Mouse (Mus musculus) intestine, postnatal 0 days (tissue): Measurements from ENCODE around the gene Nup107. TPM values are rescaled to one million over a fixed set of nuclear protein-coding genes. Genes with fewer than 3 reads are reported as not detected.

ENCODE experiments used
- ATAC-seq: fragments of 200-750 bp; cut with Nextera tagmentation; 2 replicates; pipeline ENCODE4 v1.8.0; 2017; ENCODE audit warnings: mild to moderate bottlenecking, moderate TSS enrichment, moderate library complexity
- H3K27ac ChIP-seq: fragments of 300-500 bp; sonication (generic); 2 replicates; pipeline ENCODE4 v1.5.1; 2014; ENCODE audit warnings: mild to moderate bottlenecking, low read depth, low read length, moderate library complexity
- H3K27me3 ChIP-seq: fragments of 300-500 bp; sonication (generic); replicated peaks from 2 replicates; pipeline ENCODE4 v1.6.1; 2014; ENCODE audit warnings: low read length, mixed read lengths; ENCODE audit not compliant: control insufficient read depth, insufficient read depth
- H3K36me3 ChIP-seq: fragments of 300-500 bp; sonication (generic); 2 replicates; pipeline ENCODE4 v1.6.1; 2014; ENCODE audit warnings: mild to moderate bottlenecking, moderate library complexity; ENCODE audit not compliant: control insufficient read depth, insufficient read depth
- H3K4me1 ChIP-seq: fragments of 300-500 bp; sonication (generic); replicated peaks from 2 replicates; pipeline ENCODE4 v1.6.1; 2014; ENCODE audit warnings: antibody characterized with exemption, low read length, mixed read lengths; ENCODE audit not compliant: control insufficient read depth, insufficient read depth
- H3K4me2 ChIP-seq: fragments of 300-500 bp; sonication (generic); replicated peaks from 2 replicates; pipeline ENCODE4 v1.6.1; 2014; ENCODE audit warnings: low read depth, mild to moderate bottlenecking, moderate library complexity
- H3K4me3 ChIP-seq: fragments of 300-500 bp; sonication (generic); 2 replicates; pipeline ENCODE4 v1.5.1; 2014; ENCODE audit warnings: low read depth, low read length
- H3K9ac ChIP-seq: fragments of 300-500 bp; sonication (generic); 2 replicates; pipeline ENCODE4 v1.6.1; 2014; ENCODE audit warnings: mild to moderate bottlenecking, low read depth, low read length
- H3K9me3 ChIP-seq: fragments of 300-500 bp; sonication (generic); 2 replicates; pipeline ENCODE4 v1.6.1; 2016; ENCODE audit warnings: mixed run types; ENCODE audit not compliant: control insufficient read depth
- CTCF ChIP-seq: sonication (generic); IDR thresholded peaks from 2 replicates; pipeline ENCODE4 v1.5.1; 2016; ENCODE audit warnings: low read depth, mild to moderate bottlenecking, control low read depth, antibody characterized with exemption, moderate library complexity
- WGBS: fragments of 180-500 bp; shearing (Covaris S2); extraction: QIAGEN DNeasy Blood & Tissue Kit; methylation state at CpG from one replicate; pipeline ENCODE4 v1.1.7; 2014; 5-methylcytosine and 5-hydroxymethylcytosine counted together
- polyA plus RNA-seq: library from polyadenylated mRNA; unstranded; fragments of >200 nt; fragmentation: Nextera tagmentation; extraction: Ambion mirVana; gene quantifications from 2 replicates; pipeline ENCODE4 v1.2.1, GENCODE M21; 2015

Gene Nup107
- polyA plus RNA-seq, 1 experiment from 2014 or later = 16.2 TPM

- Histone ChIP-seq H3K4me2 (no peak overlapping the region), H3K4me3 (no peak overlapping the region), H3K27ac (no peak overlapping the region), H3K4me1 (peaks cover 4% of the 10 kb centered on the region; the same call in 1 of the 2 replicates), H3K27me3 (no peaks in the 10 kb centered on the region), H3K9ac (no peak overlapping the region), H3K36me3 (no peaks in the 10 kb centered on the region), H3K9me3 (no peaks in the 10 kb centered on the region)
- 73% methylated on average over 7 of the region's 7 CpGs for WGBS
- no peak for TF ChIP-seq CTCF
- no peak for ATAC-seq
Measured at GRCm38 (mm10) chr10:117797684-117798083, 5.2 kb upstream of the Nup107 start.

GRCm38 (mm10) chr10:117797106-117797505 lies 4.6 kb upstream of the Nup107 start:
- no peaks in the 10 kb centered on the region for H3K36me3 ChIP-seq
- ATAC-seq = no peak
- peaks cover 4% of the 10 kb centered on the region; the same call in 1 of the 2 replicates for H3K4me1 ChIP-seq
- 85% methylated on average over 12 of the region's 12 CpGs for WGBS
- no peak for TF ChIP-seq CTCF
- H3K4me2 ChIP-seq = no peak overlapping the region
- H3K27ac ChIP-seq = no peak overlapping the region
- no peaks in the 10 kb centered on the region for H3K27me3 ChIP-seq
- H3K4me3 ChIP-seq = no peak overlapping the region
- no peak overlapping the region for H3K9ac ChIP-seq
- H3K9me3 ChIP-seq = no peaks in the 10 kb centered on the region

- Histone ChIP-seq H3K9ac (no peak overlapping the region), H3K27ac (no peak overlapping the region), H3K4me2 (no peak overlapping the region), H3K27me3 (no peaks in the 10 kb centered on the region), H3K4me3 (no peak overlapping the region), H3K9me3 (no peaks in the 10 kb centered on the region), H3K4me1 (peaks cover 4% of the 10 kb centered on the region; the same call in 1 of the 2 replicates), H3K36me3 (no peaks in the 10 kb centered on the region)
- peak; percentile 57 for TF ChIP-seq CTCF
- 95% methylated on average over 7 of the region's 7 CpGs for WGBS
- no peak for ATAC-seq
Measured at GRCm38 (mm10) chr10:117796181-117796580, 3.7 kb upstream of the Nup107 start.

- Histone ChIP-seq H3K4me3 (no peak overlapping the region), H3K4me1 (peaks cover 4% of the 10 kb centered on the region; the same call in 1 of the 2 replicates), H3K27me3 (no peaks in the 10 kb centered on the region), H3K9ac (no peak overlapping the region), H3K36me3 (no peaks in the 10 kb centered on the region), H3K27ac (no peak overlapping the region), H3K9me3 (no peaks in the 10 kb centered on the region), H3K4me2 (no peak overlapping the region)
- 65% methylated on average over 4 of the region's 4 CpGs for WGBS
- no peak for TF ChIP-seq CTCF
- no peak for ATAC-seq
Measured at GRCm38 (mm10) chr10:117795206-117795605, 2.7 kb upstream of the Nup107 start.

GRCm38 (mm10) chr10:117793436-117794030 lies 1.0 kb upstream of the Nup107 start:
- WGBS = 58% methylated on average over 11 of the region's 11 CpGs
- no peak overlapping the region for H3K4me3 ChIP-seq

GRCm38 (mm10) chr10:117791171-117791470 lies 1.4 kb downstream of the Nup107 start:
- no peak for TF ChIP-seq CTCF
- ATAC-seq = no peak

More at GRCm38 (mm10) chr10:117793436-117794030, 1.0 kb upstream of the Nup107 start:
- Histone ChIP-seq H3K27ac (peak overlapping the region; percentile 82; the same call in 1 of the 2 replicates), H3K4me2 (peak overlapping the region; percentile 87), H3K36me3 (no peaks in the 10 kb centered on the region), H3K27me3 (no peaks in the 10 kb centered on the region), H3K4me1 (no peaks in the 10 kb centered on the region), H3K9me3 (no peaks in the 10 kb centered on the region), H3K9ac (no peak overlapping the region)
- peak; percentile 28; the same call in 1 of the 2 replicates for TF ChIP-seq CTCF
- no peak for ATAC-seq

More at GRCm38 (mm10) chr10:117791171-117791470, 1.4 kb downstream of the Nup107 start:
- Histone ChIP-seq H3K4me2 (peak overlapping the region; percentile 87), H3K27ac (no peak overlapping the region), H3K9me3 (no peaks in the 10 kb centered on the region), H3K4me1 (no peaks in the 10 kb centered on the region), H3K9ac (no peak overlapping the region), H3K4me3 (no peak overlapping the region), H3K27me3 (no peaks in the 10 kb centered on the region), H3K36me3 (peaks cover 4% of the 10 kb centered on the region)
- WGBS = 74% methylated on average over 2 of the region's 2 CpGs
